Mouse (Mus musculus) limb, embryonic 13.5 days (tissue): Measurements from ENCODE around the gene Snrpc. TPM values are rescaled to one million over a fixed set of nuclear protein-coding genes. Genes with fewer than 3 reads are reported as not detected.

Source experiments
- ATAC-seq: fragments of 200-750 bp; cut with Nextera tagmentation; 2 replicates; pipeline ENCODE4 v1.8.0; 2017; ENCODE audit warnings: low read depth, moderate number of reproducible peaks, moderate TSS enrichment; ENCODE audit not compliant: low FRiP score
- H3K27ac ChIP-seq: fragments of 300-500 bp; sonication (generic); 2 replicates; pipeline ENCODE4 v1.5.1; 2015; ENCODE audit warnings: inconsistent platforms, mild to moderate bottlenecking, moderate library complexity
- H3K27me3 ChIP-seq: fragments of 300-500 bp; sonication (generic); 2 replicates; pipeline ENCODE4 v1.6.1; 2015; ENCODE audit warnings: mild to moderate bottlenecking, inconsistent platforms
- H3K36me3 ChIP-seq: fragments of 300-500 bp; sonication (generic); 2 replicates; pipeline ENCODE4 v1.6.1; 2015; ENCODE audit warnings: inconsistent platforms, mild to moderate bottlenecking, moderate library complexity
- H3K4me1 ChIP-seq: fragments of 300-500 bp; sonication (generic); 2 replicates; pipeline ENCODE4 v1.6.1; 2015; ENCODE audit warnings: inconsistent platforms
- H3K4me2 ChIP-seq: fragments of 300-500 bp; sonication (generic); replicated peaks from 2 replicates; pipeline ENCODE4 v1.6.1; 2015; ENCODE audit warnings: inconsistent platforms, mild to moderate bottlenecking, moderate library complexity
- H3K4me3 ChIP-seq: fragments of 300-500 bp; sonication (generic); 2 replicates; pipeline ENCODE4 v1.5.1; 2015; ENCODE audit warnings: moderate library complexity, mild to moderate bottlenecking, inconsistent platforms
- H3K9ac ChIP-seq: fragments of 300-500 bp; sonication (generic); 2 replicates; pipeline ENCODE4 v1.6.1; 2015; ENCODE audit warnings: mild to moderate bottlenecking, inconsistent platforms
- H3K9me3 ChIP-seq: fragments of 300-500 bp; sonication (generic); 2 replicates; pipeline ENCODE4 v1.6.1; 2016; ENCODE audit warnings: inconsistent platforms
- WGBS: fragments of 180-500 bp; shearing (Covaris S2); methylation state at CpG from one replicate; pipeline ENCODE4 v1.1.7; 2015; 5-methylcytosine and 5-hydroxymethylcytosine counted together
- polyA plus RNA-seq: library from polyadenylated mRNA; unstranded; fragments of >200 nt; fragmentation: Nextera tagmentation; extraction: Ambion mirVana; gene quantifications from 2 replicates; pipeline ENCODE4 v1.2.1, GENCODE M21; 2015

Gene Snrpc
- polyA plus RNA-seq, 1 experiment from 2014 or later, result 355 TPM

- Histone ChIP-seq H3K4me2 (no peak overlapping the region), H3K27me3 (no peaks in the 10 kb centered on the region), H3K27ac (no peak overlapping the region), H3K4me3 (no peak overlapping the region), H3K9ac (no peak overlapping the region), H3K4me1 (peaks cover 65% of the 10 kb centered on the region), H3K36me3 (no peaks in the 10 kb centered on the region), H3K9me3 (no peaks in the 10 kb centered on the region)
- no peak for ATAC-seq
- WGBS, result 87% methylated on average over 4 of the region's 4 CpGs
Measured at GRCm38 (mm10) chr17:27803752-27804151, 34.2 kb upstream of the Snrpc start.

- no peak overlapping the region for H3K9ac ChIP-seq
- ATAC-seq, result no peak
- no peak overlapping the region for H3K4me3 ChIP-seq
- 88% methylated on average over 7 of the region's 7 CpGs for WGBS
- H3K4me1 ChIP-seq, result peaks cover 60% of the 10 kb centered on the region
- no peaks in the 10 kb centered on the region for H3K9me3 ChIP-seq
- no peak overlapping the region for H3K27ac ChIP-seq
- H3K27me3 ChIP-seq, result no peaks in the 10 kb centered on the region
- H3K36me3 ChIP-seq, result no peaks in the 10 kb centered on the region
- H3K4me2 ChIP-seq, result no peak overlapping the region
Measured at GRCm38 (mm10) chr17:27804156-27804690, 33.7 kb upstream of the Snrpc start.

GRCm38 (mm10) chr17:27804803-27805770 is 32.9 kb upstream of the Snrpc start:
- H3K4me2 ChIP-seq, result no peak overlapping the region
- H3K9ac ChIP-seq, result no peak overlapping the region
- H3K4me1 ChIP-seq, result peaks cover 51% of the 10 kb centered on the region
- no peak overlapping the region for H3K27ac ChIP-seq
- no peak overlapping the region for H3K4me3 ChIP-seq
- H3K9me3 ChIP-seq, result no peaks in the 10 kb centered on the region
- H3K36me3 ChIP-seq, result no peaks in the 10 kb centered on the region
- 82% methylated on average over 10 of the region's 10 CpGs for WGBS
- ATAC-seq, result no peak
- no peaks in the 10 kb centered on the region for H3K27me3 ChIP-seq

GRCm38 (mm10) chr17:27807542-27808078 is 30.3 kb upstream of the Snrpc start:
- Histone ChIP-seq H3K9ac (no peak overlapping the region), H3K36me3 (no peaks in the 10 kb centered on the region), H3K4me2 (no peak overlapping the region), H3K27me3 (no peaks in the 10 kb centered on the region), H3K4me3 (no peak overlapping the region), H3K4me1 (peaks cover 46% of the 10 kb centered on the region), H3K9me3 (no peaks in the 10 kb centered on the region), H3K27ac (no peak overlapping the region)
- 46% methylated on average over 2 of the region's 2 CpGs for WGBS
- ATAC-seq, result no peak

GRCm38 (mm10) chr17:27810569-27811331 is 27.2 kb upstream of the Snrpc start:
- H3K4me1 ChIP-seq, result peaks cover 34% of the 10 kb centered on the region

GRCm38 (mm10) chr17:27811980-27812379 is 26.0 kb upstream of the Snrpc start:
- no peaks in the 10 kb centered on the region for H3K36me3 ChIP-seq
- H3K9me3 ChIP-seq, result no peaks in the 10 kb centered on the region
- H3K9ac ChIP-seq, result no peak overlapping the region
- no peak overlapping the region for H3K4me3 ChIP-seq
- ATAC-seq, result no peak
- no peak overlapping the region for H3K27ac ChIP-seq
- WGBS, result 80% methylated on average over 3 of the region's 3 CpGs
- no peak overlapping the region for H3K4me2 ChIP-seq
- H3K4me1 ChIP-seq, result peaks cover 22% of the 10 kb centered on the region
- H3K27me3 ChIP-seq, result no peaks in the 10 kb centered on the region

More at GRCm38 (mm10) chr17:27810569-27811331, 27.2 kb upstream of the Snrpc start:
- Histone ChIP-seq H3K4me2 (no peak overlapping the region), H3K27ac (no peak overlapping the region), H3K9me3 (no peaks in the 10 kb centered on the region), H3K9ac (no peak overlapping the region; the same call in 1 of the 2 replicates), H3K36me3 (no peaks in the 10 kb centered on the region), H3K27me3 (no peaks in the 10 kb centered on the region), H3K4me3 (no peak overlapping the region)
- 83% methylated on average over 16 of the region's 16 CpGs for WGBS
- ATAC-seq, result no peak

- ATAC-seq, result no peak
- Histone ChIP-seq H3K36me3 (no peaks in the 10 kb centered on the region), H3K4me1 (peaks cover 26% of the 10 kb centered on the region), H3K4me2 (no peak overlapping the region), H3K9ac (no peak overlapping the region), H3K9me3 (no peaks in the 10 kb centered on the region), H3K27ac (no peak overlapping the region), H3K27me3 (no peaks in the 10 kb centered on the region), H3K4me3 (no peak overlapping the region)
Measured at GRCm38 (mm10) chr17:27814606-27815005, 23.3 kb upstream of the Snrpc start.

GRCm38 (mm10) chr17:27819011-27819410 is 18.9 kb upstream of the Snrpc start:
- WGBS, result 18% methylated on average over 7 of the region's 7 CpGs
- H3K27me3 ChIP-seq, result no peaks in the 10 kb centered on the region
- H3K9ac ChIP-seq, result peak overlapping the region; percentile 99
- H3K36me3 ChIP-seq, result no peaks in the 10 kb centered on the region
- peak overlapping the region; percentile 99 for H3K4me3 ChIP-seq
- no peak for ATAC-seq
- H3K27ac ChIP-seq, result no peak overlapping the region
- H3K4me1 ChIP-seq, result peaks cover 25% of the 10 kb centered on the region
- no peaks in the 10 kb centered on the region for H3K9me3 ChIP-seq
- H3K4me2 ChIP-seq, result peak overlapping the region; percentile 93

GRCm38 (mm10) chr17:27819521-27819970 is 18.4 kb upstream of the Snrpc start:
- H3K4me3 ChIP-seq, result peak overlapping the region; percentile 99
- H3K27ac ChIP-seq, result peak overlapping the region; percentile 85
- H3K27me3 ChIP-seq, result no peaks in the 10 kb centered on the region
- H3K4me2 ChIP-seq, result peak overlapping the region; percentile 93
- no peaks in the 10 kb centered on the region for H3K36me3 ChIP-seq
- peak overlapping the region; percentile 99 for H3K9ac ChIP-seq
- no peaks in the 10 kb centered on the region for H3K9me3 ChIP-seq
- H3K4me1 ChIP-seq, result peaks cover 25% of the 10 kb centered on the region
- 0% methylated on average over 20 of the region's 20 CpGs for WGBS
- no peak for ATAC-seq

GRCm38 (mm10) chr17:27819971-27820567 is 17.9 kb upstream of the Snrpc start:
- Histone ChIP-seq H3K4me3 (peak overlapping the region; percentile 99), H3K9me3 (no peaks in the 10 kb centered on the region), H3K4me2 (peak overlapping the region; percentile 93), H3K36me3 (no peaks in the 10 kb centered on the region), H3K4me1 (peaks cover 25% of the 10 kb centered on the region), H3K27ac (peak overlapping the region; percentile 85), H3K9ac (peak overlapping the region; percentile 99), H3K27me3 (no peaks in the 10 kb centered on the region)
- ATAC-seq, result peak; percentile 84
- under 1% methylated on average over 41 of the region's 62 CpGs for WGBS

GRCm38 (mm10) chr17:27820568-27821406 is 17.2 kb upstream of the Snrpc start, which contains the start of gene D17Wsu92e:
Gene D17Wsu92e (minus strand): TSS chr17:27820648.
- Histone ChIP-seq H3K4me1 (peaks cover 25% of the 10 kb centered on the region), H3K9me3 (no peaks in the 10 kb centered on the region), H3K9ac (peak within 1 kb of the TSS; percentile 99), H3K27ac (peak within 1 kb of the TSS; percentile 85), H3K36me3 (no peaks in the 10 kb centered on the region), H3K4me3 (peak within 1 kb of the TSS; percentile 99), H3K4me2 (peak within 1 kb of the TSS; percentile 93), H3K27me3 (no peaks in the 10 kb centered on the region)
- ATAC-seq, result peak; percentile 95
- 3% methylated on average over 29 of the region's 56 CpGs for WGBS
